Mouse (Mus musculus): ENCODE results near the gene Gigyf1.

DNA sequence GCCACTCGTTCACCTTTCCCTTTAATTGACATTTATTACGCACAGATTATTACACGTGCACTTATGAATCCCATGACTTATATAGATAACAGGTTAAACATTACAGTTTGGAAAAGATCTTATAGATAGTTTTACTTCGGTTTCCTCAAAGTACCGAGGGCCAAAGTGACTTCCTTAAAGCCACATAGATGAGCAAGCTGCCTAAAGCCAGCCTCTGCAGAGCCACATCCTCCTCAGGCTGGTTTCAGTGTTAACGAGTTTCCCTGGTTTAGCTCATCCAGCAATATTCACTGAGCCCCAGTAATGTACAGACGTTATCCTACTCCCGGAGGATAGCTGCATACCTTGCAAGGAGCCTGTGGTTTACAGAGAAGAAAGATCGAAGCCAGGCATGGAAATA is 17.0 kb downstream of the Gigyf1 start:
- TF ChIP-seq CTCF (IDR thresholded peaks at IDR 0.05; ENCODE audit: low read depth, low read length), result no peak
- TF ChIP-seq POLR2A (IDR thresholded peaks at IDR 0.05; ENCODE audit: borderline replicate concordance, low read depth, low read length), result no peak

Data from bone marrow macrophage, adult 2 months (primary cell).